Mouse (Mus musculus): ENCODE results near the gene Lrrc45. TPM values are rescaled to one million over a fixed set of nuclear protein-coding genes. Genes with fewer than 3 reads are reported as not detected.
"Not testable (repeated sequence)": the region's sequence is repeated elsewhere in the genome, so short reads cannot be mapped to it uniquely, and the experiment has no call there.

Gene Lrrc45
- 66.2 and 75.4 TPM in 2 replicates for polyA plus RNA-seq (2015; fragmentation: Nextera tagmentation; extraction: Ambion mirVana)

DNA sequence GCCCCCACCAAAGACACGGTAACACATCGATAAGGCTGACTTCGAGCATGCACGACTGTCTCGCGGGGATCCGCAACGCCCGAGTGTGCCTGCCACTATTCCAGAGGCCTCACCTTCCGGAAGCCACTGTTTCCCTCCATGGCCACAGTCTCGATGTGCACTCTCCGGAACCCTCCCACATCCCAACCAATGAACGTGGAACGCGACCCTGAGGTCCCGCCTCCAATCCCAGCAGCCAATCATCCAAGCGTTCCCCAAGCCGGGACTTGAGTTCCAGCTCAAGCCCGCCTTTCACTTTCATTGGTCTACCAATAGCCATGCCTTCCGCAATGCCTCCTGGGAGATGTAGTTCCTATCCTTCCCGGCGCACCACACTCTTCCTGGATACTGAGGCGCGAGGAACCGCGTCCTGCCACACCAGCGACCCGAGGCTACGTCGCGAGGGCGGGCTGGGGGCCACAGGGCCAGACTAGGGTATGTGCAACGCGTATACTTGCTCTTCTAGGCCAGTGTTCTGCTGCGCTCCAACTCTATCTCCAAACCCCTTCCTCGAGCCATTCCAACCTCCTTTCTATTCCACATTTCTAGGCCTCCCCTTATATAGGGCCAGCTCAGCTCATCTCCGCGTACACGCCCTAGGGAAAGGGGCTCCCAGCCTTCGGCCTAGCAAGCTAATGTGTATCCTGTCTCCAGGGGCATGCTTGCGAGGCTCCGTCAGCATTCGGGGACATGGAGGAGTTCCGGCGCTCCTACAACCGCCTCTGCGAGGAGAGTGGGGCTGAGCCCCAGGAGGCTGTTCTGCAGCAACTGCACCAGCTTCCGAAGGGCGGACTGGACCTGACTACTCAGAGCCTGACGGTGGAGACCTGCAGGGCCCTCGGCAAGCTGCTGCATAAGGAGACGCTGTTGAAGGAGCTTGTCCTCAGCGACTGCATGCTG, at the start of gene Lrrc45, which contains the start of gene Cenpx:
Gene Lrrc45 (plus strand): TSS at position 346 of the 939 bp plus-strand sequence.
Gene Cenpx (minus strand): TSS at position 159 of the 939 bp plus-strand sequence.
- Histone ChIP-seq H3K9ac (peak within 1 kb of the TSS; percentile 83), H3K4me3 (peak within 1 kb of the TSS; percentile 69), H3K27ac (peak within 1 kb of the TSS; percentile 75; the same call in 1 of the 2 replicates), H3K27me3 (no peaks in the 10 kb centered on the region), H3K9me3 (no peaks in the 10 kb centered on the region), H3K4me1 (peaks cover 41% of the 10 kb centered on the region), H3K4me2 (replicated peaks) (peak within 1 kb of the TSS; percentile 99), H3K36me3 (peaks cover 65% of the 10 kb centered on the region)
- ATAC-seq (ENCODE audit: low FRiP score, low read depth), result peak; percentile 97
- 2% methylated on average over 53 of the region's 53 CpGs for WGBS

GRCm38 (mm10) chr11:120665406-120665805, 48.3 kb upstream of the Lrrc45 start:
- no peak for ATAC-seq (ENCODE audit: low FRiP score, low read depth)
- Histone ChIP-seq H3K9me3 (no peaks in the 10 kb centered on the region), H3K4me1 (peaks cover 24% of the 10 kb centered on the region), H3K27ac (no peak overlapping the region), H3K4me2 (replicated peaks) (no peak overlapping the region), H3K9ac (no peak overlapping the region), H3K36me3 (no peaks in the 10 kb centered on the region), H3K27me3 (peaks cover 35% of the 10 kb centered on the region), H3K4me3 (no peak overlapping the region)
- 48% methylated on average over 3 of the region's 3 CpGs for WGBS

DNA sequence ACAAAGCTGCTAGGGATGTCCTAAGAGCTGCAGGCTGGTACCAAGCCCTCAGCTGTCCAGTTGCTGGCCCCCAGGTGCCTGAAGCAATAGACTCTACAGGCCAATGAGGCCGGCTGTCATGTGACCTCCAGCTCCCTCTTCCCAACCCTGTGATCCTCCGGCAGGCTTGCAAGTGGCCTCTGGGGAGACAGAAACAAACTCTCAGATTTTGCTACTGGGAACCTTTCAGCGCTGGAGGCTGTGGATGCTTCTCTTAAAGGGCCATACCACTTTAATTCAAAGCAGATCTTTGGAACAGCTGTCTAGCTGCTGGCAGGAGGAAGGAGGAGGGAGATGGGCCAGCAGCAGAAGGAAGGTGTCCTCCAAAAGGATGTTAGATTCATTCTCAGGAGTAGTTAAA, 47.1 kb upstream of the Lrrc45 start:
- no peak overlapping the region for H3K4me2 ChIP-seq (replicated peaks)
- H3K36me3 ChIP-seq, result no peaks in the 10 kb centered on the region
- peak overlapping the region; percentile 31; the same call in 1 of the 2 replicates for H3K9ac ChIP-seq
- peaks cover 23% of the 10 kb centered on the region for H3K27me3 ChIP-seq
- no peak overlapping the region for H3K27ac ChIP-seq
- H3K9me3 ChIP-seq, result no peaks in the 10 kb centered on the region
- WGBS, result 1% methylated on average over 3 of the region's 3 CpGs
- H3K4me1 ChIP-seq, result peaks cover 14% of the 10 kb centered on the region
- no peak overlapping the region for H3K4me3 ChIP-seq
- no peak for ATAC-seq (ENCODE audit: low FRiP score, low read depth)

DNA sequence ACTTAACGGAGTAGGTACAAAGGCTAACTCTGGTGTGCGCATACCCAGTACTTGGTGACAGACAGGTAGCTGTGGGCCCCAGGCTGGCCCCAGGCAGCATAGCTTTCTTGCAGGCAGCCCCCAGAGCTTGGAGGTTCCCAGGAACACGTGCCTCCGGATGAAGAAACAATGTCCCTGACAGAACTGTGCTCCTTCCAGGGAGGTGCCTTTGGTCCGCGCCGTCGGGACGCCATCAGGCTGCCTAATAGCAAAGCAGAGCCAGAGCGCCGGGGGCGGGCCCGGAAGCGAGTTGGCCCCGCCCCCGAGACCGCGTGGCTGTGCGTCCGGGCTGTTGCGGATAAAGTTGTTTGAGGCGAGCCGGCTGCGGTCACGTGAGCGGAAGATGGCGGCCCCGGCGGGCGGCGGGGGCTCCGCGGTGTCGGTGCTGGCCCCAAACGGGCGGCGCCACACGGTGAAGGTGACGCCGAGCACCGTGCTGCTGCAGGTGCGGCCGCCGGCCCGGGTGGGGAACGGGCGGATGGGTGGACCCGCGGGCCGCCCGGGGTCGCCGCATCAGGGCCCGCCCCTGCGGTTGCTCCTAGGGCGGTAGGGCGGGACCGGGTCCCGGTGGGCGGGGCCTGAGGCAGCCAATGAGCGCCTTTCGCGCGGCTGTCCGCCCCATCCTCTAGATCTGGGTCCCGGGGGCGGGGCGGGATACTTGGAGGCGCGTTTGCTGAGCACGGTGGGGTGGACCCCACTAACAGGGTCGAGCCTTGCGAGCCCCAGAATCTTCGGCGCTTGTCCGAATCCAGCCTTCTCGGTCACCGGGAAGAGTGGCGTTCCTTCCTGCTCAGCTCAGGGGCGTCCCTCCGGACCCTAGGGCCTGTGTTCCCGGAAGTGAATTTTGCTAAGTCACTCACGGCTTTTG, 40.8 kb upstream of the Lrrc45 start, which contains the start of gene Aspscr1:
Gene Aspscr1 (plus strand): TSS at position 287 of the 907 bp plus-strand sequence.
- H3K9ac ChIP-seq, result peak within 1 kb of the TSS; percentile 76
- ATAC-seq (ENCODE audit: low FRiP score, low read depth), result peak; percentile 97
- peak within 1 kb of the TSS; percentile 79 for H3K27ac ChIP-seq
- H3K36me3 ChIP-seq, result peaks cover 23% of the 10 kb centered on the region
- no peaks in the 10 kb centered on the region for H3K9me3 ChIP-seq
- H3K4me2 ChIP-seq (replicated peaks), result peak within 1 kb of the TSS; percentile 89
- peaks cover 16% of the 10 kb centered on the region for H3K4me1 ChIP-seq
- peak within 1 kb of the TSS; percentile 72 for H3K4me3 ChIP-seq
- WGBS, result 1% methylated on average over 83 of the region's 83 CpGs
- H3K27me3 ChIP-seq, result no peaks in the 10 kb centered on the region

- peak; percentile 9 for ATAC-seq (ENCODE audit: low FRiP score, low read depth)
- H3K9me3 ChIP-seq, result no peaks in the 10 kb centered on the region
- 40% methylated on average over 12 of the region's 12 CpGs for WGBS
- peak overlapping the region; percentile 72 for H3K4me3 ChIP-seq
- no peaks in the 10 kb centered on the region for H3K27me3 ChIP-seq
- peak overlapping the region; percentile 79 for H3K27ac ChIP-seq
- H3K36me3 ChIP-seq, result peaks cover 30% of the 10 kb centered on the region
- H3K4me2 ChIP-seq (replicated peaks), result peak overlapping the region; percentile 89
- H3K9ac ChIP-seq, result peak overlapping the region; percentile 76
- peaks cover 16% of the 10 kb centered on the region for H3K4me1 ChIP-seq
Measured at GRCm38 (mm10) chr11:120673594-120674122, 40.1 kb upstream of the Lrrc45 start.

GRCm38 (mm10) chr11:120675875-120676274, 37.9 kb upstream of the Lrrc45 start:
- Histone ChIP-seq H3K4me1 (peaks cover 16% of the 10 kb centered on the region), H3K36me3 (peaks cover 52% of the 10 kb centered on the region)
- 90% methylated on average over 4 of the region's 5 CpGs for WGBS
- not testable (repeated sequence) for H3K27me3 ChIP-seq; ATAC-seq (ENCODE audit: low FRiP score, low read depth); H3K9me3 ChIP-seq; H3K4me2 ChIP-seq (replicated peaks); H3K27ac ChIP-seq; H3K9ac ChIP-seq; H3K4me3 ChIP-seq

DNA sequence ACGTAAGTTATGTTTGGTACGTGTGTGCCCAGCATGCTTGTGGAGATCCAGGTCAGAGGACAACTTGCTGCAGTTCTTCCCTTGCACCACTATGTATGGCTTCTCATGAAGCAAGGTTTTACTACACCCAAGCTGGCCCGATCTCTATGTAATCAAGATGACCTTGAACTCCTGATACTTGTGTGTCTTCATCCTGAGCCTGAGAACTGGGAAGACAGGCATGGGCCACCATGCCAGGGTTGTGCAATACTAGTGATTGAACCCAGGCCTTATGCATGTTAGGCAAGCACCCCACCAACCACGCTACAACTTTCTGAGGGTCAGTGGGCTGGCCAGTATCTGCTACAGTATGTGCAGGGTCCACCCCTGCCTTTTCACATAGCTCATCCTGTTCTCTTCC, 36.8 kb upstream of the Lrrc45 start:
- Histone ChIP-seq H3K4me3 (no peak overlapping the region), H3K9ac (no peak overlapping the region), H3K36me3 (peaks cover 61% of the 10 kb centered on the region), H3K27ac (no peak overlapping the region), H3K4me1 (peaks cover 16% of the 10 kb centered on the region), H3K9me3 (no peaks in the 10 kb centered on the region), H3K4me2 (replicated peaks) (no peak overlapping the region), H3K27me3 (no peaks in the 10 kb centered on the region)
- no peak for ATAC-seq (ENCODE audit: low FRiP score, low read depth)
- WGBS, result 91% methylated on average over 4 of the region's 4 CpGs

DNA sequence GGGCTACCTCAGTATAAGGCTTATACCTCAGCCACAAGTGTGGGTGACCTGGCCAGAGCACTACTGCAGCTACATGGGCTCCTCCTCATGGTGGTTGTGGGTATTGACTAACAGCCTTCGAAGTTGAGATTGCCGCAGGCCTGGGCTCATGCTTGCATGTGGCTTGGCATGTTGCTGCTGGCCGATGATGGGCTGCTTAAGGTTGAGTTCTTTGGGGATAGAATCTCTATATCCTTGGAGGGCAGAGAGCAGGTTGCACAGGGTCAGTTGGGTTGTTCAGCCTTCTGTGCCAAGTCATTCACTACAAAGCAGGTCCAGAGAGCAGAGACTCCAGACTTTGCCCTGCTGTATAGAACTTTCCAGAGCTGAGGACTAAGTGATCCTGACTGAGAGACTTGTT, 33.8 kb upstream of the Lrrc45 start:
- H3K36me3 ChIP-seq, result peaks cover 86% of the 10 kb centered on the region
- WGBS, result 71% methylated on average over 3 of the region's 3 CpGs
- H3K9ac ChIP-seq, result no peak overlapping the region
- H3K4me2 ChIP-seq (replicated peaks), result no peak overlapping the region
- H3K27me3 ChIP-seq, result no peaks in the 10 kb centered on the region
- H3K27ac ChIP-seq, result no peak overlapping the region
- H3K9me3 ChIP-seq, result no peaks in the 10 kb centered on the region
- H3K4me3 ChIP-seq, result no peak overlapping the region
- no peak for ATAC-seq (ENCODE audit: low FRiP score, low read depth)
- 0 out of 2 replicates have a peak, but pooled peaks cover 6% of the 10 kb centered on the region for H3K4me1 ChIP-seq

- WGBS, result 86% methylated on average over 5 of the region's 5 CpGs
- Histone ChIP-seq H3K4me2 (replicated peaks) (no peak overlapping the region), H3K27me3 (no peaks in the 10 kb centered on the region), H3K9me3 (no peaks in the 10 kb centered on the region), H3K4me3 (no peak overlapping the region), H3K9ac (no peak overlapping the region), H3K4me1 (no peaks in the 10 kb centered on the region), H3K36me3 (peaks cover 91% of the 10 kb centered on the region), H3K27ac (no peak overlapping the region)
- ATAC-seq (ENCODE audit: low FRiP score, low read depth), result no peak
Measured at GRCm38 (mm10) chr11:120682683-120683082, 31.0 kb upstream of the Lrrc45 start.

GRCm38 (mm10) chr11:120683536-120683935, 30.2 kb upstream of the Lrrc45 start:
- H3K4me1 ChIP-seq, result no peaks in the 10 kb centered on the region
- H3K9ac ChIP-seq, result no peak overlapping the region
- no peaks in the 10 kb centered on the region for H3K27me3 ChIP-seq
- ATAC-seq (ENCODE audit: low FRiP score, low read depth), result no peak
- H3K4me3 ChIP-seq, result no peak overlapping the region
- no peaks in the 10 kb centered on the region for H3K9me3 ChIP-seq
- peaks cover 91% of the 10 kb centered on the region for H3K36me3 ChIP-seq
- H3K4me2 ChIP-seq (replicated peaks), result no peak overlapping the region
- no peak overlapping the region for H3K27ac ChIP-seq
- 94% methylated on average over 3 of the region's 3 CpGs for WGBS

- WGBS, result 76% methylated on average over 2 of the region's 2 CpGs
- H3K9ac ChIP-seq, result no peak overlapping the region
- no peak overlapping the region for H3K4me3 ChIP-seq
- H3K27me3 ChIP-seq, result no peaks in the 10 kb centered on the region
- no peak for ATAC-seq (ENCODE audit: low FRiP score, low read depth)
- H3K27ac ChIP-seq, result no peak overlapping the region
- no peaks in the 10 kb centered on the region for H3K9me3 ChIP-seq
- peaks cover 91% of the 10 kb centered on the region for H3K36me3 ChIP-seq
- no peak overlapping the region for H3K4me2 ChIP-seq (replicated peaks)
- no peaks in the 10 kb centered on the region for H3K4me1 ChIP-seq
Measured at GRCm38 (mm10) chr11:120684086-120684485, 29.6 kb upstream of the Lrrc45 start.
